Mouse (Mus musculus): Measurements from ENCODE around the gene Prpf4. TPM values are rescaled to one million over a fixed set of nuclear protein-coding genes. Genes with fewer than 3 reads are reported as not detected.

Prpf4 gene
- polyA plus RNA-seq, 1 experiment, result 3.5 TPM

- Histone ChIP-seq H3K4me3 (ENCODE audit: low read depth, low read length) (no peak overlapping the region), H3K36me3 (ENCODE audit: control insufficient read depth, insufficient read depth, low read length) (peaks cover 17% of the 10 kb centered on the region), H3K4me1 (ENCODE audit: control insufficient read depth, insufficient read depth, insufficient read length, low read length) (no peaks in the 10 kb centered on the region), H3K27me3 (ENCODE audit: control insufficient read depth, insufficient read depth, low read length) (no peaks in the 10 kb centered on the region), H3K27ac (ENCODE audit: insufficient read depth, low read depth, low read length) (no peak overlapping the region)
- 78% methylated on average over 4 of the region's 4 CpGs for WGBS
- TF ChIP-seq POLR2A (IDR thresholded peaks at IDR 0.05; ENCODE audit: low read depth, low read length), result no peak
- no peak for TF ChIP-seq CTCF (IDR thresholded peaks at IDR 0.05; ENCODE audit: extremely low read depth, insufficient read length, insufficient replicate concordance, low read depth, low read length)
Measured at GRCm38 (mm10) chr4:62406133-62406532, 2.5 kb upstream of the Prpf4 start.

GRCm38 (mm10) chr4:62407730-62408582, 641 bp upstream of the Prpf4 start:
- Histone ChIP-seq H3K36me3 (ENCODE audit: control insufficient read depth, insufficient read depth, low read length) (peaks cover 20% of the 10 kb centered on the region), H3K4me3 (ENCODE audit: low read depth, low read length) (peak overlapping the region; percentile 71), H3K4me1 (ENCODE audit: control insufficient read depth, insufficient read depth, insufficient read length, low read length) (no peaks in the 10 kb centered on the region), H3K27me3 (ENCODE audit: control insufficient read depth, insufficient read depth, low read length) (no peaks in the 10 kb centered on the region), H3K27ac (ENCODE audit: insufficient read depth, low read depth, low read length) (peak overlapping the region; percentile 64)
- TF ChIP-seq POLR2A (IDR thresholded peaks at IDR 0.05; ENCODE audit: low read depth, low read length) (no peak), CTCF (IDR thresholded peaks at IDR 0.05; ENCODE audit: extremely low read depth, insufficient read length, insufficient replicate concordance, low read depth, low read length) (peak; percentile 65; the same call in 1 of the 2 replicates)
- under 1% methylated on average over 35 of the region's 35 CpGs for WGBS

GRCm38 (mm10) chr4:62409615-62410014, 1.0 kb downstream of the Prpf4 start:
- no peaks in the 10 kb centered on the region for H3K4me1 ChIP-seq (ENCODE audit: control insufficient read depth, insufficient read depth, insufficient read length, low read length)
- no peak overlapping the region for H3K27ac ChIP-seq (ENCODE audit: insufficient read depth, low read depth, low read length)
- H3K36me3 ChIP-seq (ENCODE audit: control insufficient read depth, insufficient read depth, low read length), result peaks cover 30% of the 10 kb centered on the region
- H3K27me3 ChIP-seq (ENCODE audit: control insufficient read depth, insufficient read depth, low read length), result no peaks in the 10 kb centered on the region
- no peak for TF ChIP-seq POLR2A (IDR thresholded peaks at IDR 0.05; ENCODE audit: low read depth, low read length)
- TF ChIP-seq CTCF (IDR thresholded peaks at IDR 0.05; ENCODE audit: extremely low read depth, insufficient read length, insufficient replicate concordance, low read depth, low read length), result no peak
- WGBS, result 8% methylated on average over 6 of the region's 6 CpGs
- H3K4me3 ChIP-seq (ENCODE audit: low read depth, low read length), result peak overlapping the region; percentile 36

- Histone ChIP-seq H3K4me3 (ENCODE audit: low read depth, low read length) (no peak overlapping the region), H3K27me3 (ENCODE audit: control insufficient read depth, insufficient read depth, low read length) (no peaks in the 10 kb centered on the region), H3K36me3 (ENCODE audit: control insufficient read depth, insufficient read depth, low read length) (peaks cover 36% of the 10 kb centered on the region), H3K27ac (ENCODE audit: insufficient read depth, low read depth, low read length) (no peak overlapping the region), H3K4me1 (ENCODE audit: control insufficient read depth, insufficient read depth, insufficient read length, low read length) (no peaks in the 10 kb centered on the region)
- 68% methylated on average over 2 of the region's 2 CpGs for WGBS
- TF ChIP-seq POLR2A (IDR thresholded peaks at IDR 0.05; ENCODE audit: low read depth, low read length) (no peak), CTCF (IDR thresholded peaks at IDR 0.05; ENCODE audit: extremely low read depth, insufficient read length, insufficient replicate concordance, low read depth, low read length) (no peak)
Measured at GRCm38 (mm10) chr4:62410325-62410724, 1.7 kb downstream of the Prpf4 start.

GRCm38 (mm10) chr4:62411606-62412005, 3.0 kb downstream of the Prpf4 start:
- WGBS, result 90% methylated on average over 10 of the region's 10 CpGs
- H3K4me3 ChIP-seq (ENCODE audit: low read depth, low read length), result no peak overlapping the region
- no peaks in the 10 kb centered on the region for H3K27me3 ChIP-seq (ENCODE audit: control insufficient read depth, insufficient read depth, low read length)
- H3K4me1 ChIP-seq (ENCODE audit: control insufficient read depth, insufficient read depth, insufficient read length, low read length), result no peaks in the 10 kb centered on the region
- H3K27ac ChIP-seq (ENCODE audit: insufficient read depth, low read depth, low read length), result no peak overlapping the region
- H3K36me3 ChIP-seq (ENCODE audit: control insufficient read depth, insufficient read depth, low read length), result peaks cover 49% of the 10 kb centered on the region
- TF ChIP-seq CTCF (IDR thresholded peaks at IDR 0.05; ENCODE audit: extremely low read depth, insufficient read length, insufficient replicate concordance, low read depth, low read length) (no peak), POLR2A (IDR thresholded peaks at IDR 0.05; ENCODE audit: low read depth, low read length) (no peak)

GRCm38 (mm10) chr4:62418448-62418847, 9.9 kb downstream of the Prpf4 start:
- no peaks in the 10 kb centered on the region for H3K4me1 ChIP-seq (ENCODE audit: control insufficient read depth, insufficient read depth, insufficient read length, low read length)
- no peak overlapping the region for H3K4me3 ChIP-seq (ENCODE audit: low read depth, low read length)
- peaks cover 88% of the 10 kb centered on the region for H3K36me3 ChIP-seq (ENCODE audit: control insufficient read depth, insufficient read depth, low read length)
- H3K27me3 ChIP-seq (ENCODE audit: control insufficient read depth, insufficient read depth, low read length), result no peaks in the 10 kb centered on the region
- H3K27ac ChIP-seq (ENCODE audit: insufficient read depth, low read depth, low read length), result no peak overlapping the region
- no peak for TF ChIP-seq POLR2A (IDR thresholded peaks at IDR 0.05; ENCODE audit: low read depth, low read length)
- no peak for TF ChIP-seq CTCF (IDR thresholded peaks at IDR 0.05; ENCODE audit: extremely low read depth, insufficient read length, insufficient replicate concordance, low read depth, low read length)
- WGBS, result 86% methylated on average over 8 of the region's 8 CpGs

DNA sequence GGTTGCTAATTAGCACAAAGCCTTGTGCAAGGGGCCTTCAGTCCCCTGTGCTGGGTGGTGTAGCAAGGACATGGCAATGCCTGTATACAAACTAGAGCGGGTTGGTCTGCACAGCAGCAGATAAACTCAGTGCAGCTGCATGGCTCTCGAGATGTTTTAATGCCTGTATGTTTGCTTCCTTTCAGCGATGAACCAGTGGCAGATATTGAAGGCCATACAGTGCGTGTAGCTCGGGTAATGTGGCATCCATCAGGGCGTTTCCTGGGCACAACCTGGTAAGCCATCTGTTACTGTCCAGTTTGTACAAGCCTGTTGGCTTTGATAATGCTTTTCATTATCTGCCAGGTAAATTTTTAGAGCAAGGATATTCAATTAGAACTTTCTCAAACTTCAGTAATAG, 10.5 kb downstream of the Prpf4 start:
- H3K36me3 ChIP-seq (ENCODE audit: control insufficient read depth, insufficient read depth, low read length), result peaks cover 91% of the 10 kb centered on the region
- no peaks in the 10 kb centered on the region for H3K4me1 ChIP-seq (ENCODE audit: control insufficient read depth, insufficient read depth, insufficient read length, low read length)
- H3K4me3 ChIP-seq (ENCODE audit: low read depth, low read length), result no peak overlapping the region
- WGBS, result 90% methylated on average over 6 of the region's 6 CpGs
- H3K27ac ChIP-seq (ENCODE audit: insufficient read depth, low read depth, low read length), result no peak overlapping the region
- H3K27me3 ChIP-seq (ENCODE audit: control insufficient read depth, insufficient read depth, low read length), result no peaks in the 10 kb centered on the region
- TF ChIP-seq POLR2A (IDR thresholded peaks at IDR 0.05; ENCODE audit: low read depth, low read length) (no peak), CTCF (IDR thresholded peaks at IDR 0.05; ENCODE audit: extremely low read depth, insufficient read length, insufficient replicate concordance, low read depth, low read length) (no peak)
